Mouse (Mus musculus) spleen, adult 12 weeks (tissue): ENCODE measurements around the gene Lonrf3.

Source experiments
- DNase-seq: peaks from one replicate; pipeline ENCODE4 v3.0.0; 2022; ENCODE audit warnings: low spot score

Gene Lonrf3

DNA sequence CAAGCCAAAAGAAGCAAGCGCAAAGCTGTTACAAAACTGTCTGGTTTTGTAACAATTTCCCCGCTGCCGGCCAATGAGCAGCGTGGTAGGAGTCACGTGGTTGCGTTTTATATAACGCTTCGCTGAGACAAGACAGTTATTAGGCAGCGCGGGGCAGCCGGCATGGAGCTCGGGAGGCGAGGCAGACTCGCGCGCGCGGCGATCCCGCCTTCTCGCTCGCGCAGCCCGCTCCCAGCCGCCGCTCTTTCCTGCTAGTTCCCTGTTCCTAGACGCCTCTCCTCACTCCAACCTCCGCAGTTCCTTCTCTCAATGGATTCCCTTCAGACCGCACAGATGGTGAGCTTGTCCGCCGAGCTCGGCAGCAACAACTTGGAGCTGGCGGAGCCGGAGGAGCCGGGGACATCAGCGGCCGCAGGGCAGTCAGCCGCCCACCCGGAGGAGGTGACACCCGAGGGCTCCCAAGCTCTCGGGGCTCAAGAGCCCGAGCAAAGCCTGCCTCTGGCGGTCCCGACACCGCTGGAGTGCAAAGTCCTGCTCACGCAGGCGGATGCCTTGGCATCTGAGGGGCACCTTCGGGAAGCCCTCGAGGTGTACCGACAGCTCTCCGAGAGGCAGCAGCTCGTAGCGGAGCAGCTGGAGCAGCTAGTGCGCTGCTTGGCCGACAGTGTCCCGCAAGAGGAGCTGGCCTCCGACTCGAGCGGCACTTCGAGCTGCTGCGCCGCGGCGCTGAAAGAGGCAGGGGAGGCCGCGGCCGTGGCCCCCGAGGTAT lies at the start of gene Lonrf3:
Gene Lonrf3, plus strand, starts transcription at position 83 of the 769 bp plus-strand sequence.
- no peak for DNase-seq

- DNase-seq, result no peak
Measured at GRCm38 (mm10) chrX:36278750-36279149, 49.4 kb upstream of the Lonrf3 start.

DNA sequence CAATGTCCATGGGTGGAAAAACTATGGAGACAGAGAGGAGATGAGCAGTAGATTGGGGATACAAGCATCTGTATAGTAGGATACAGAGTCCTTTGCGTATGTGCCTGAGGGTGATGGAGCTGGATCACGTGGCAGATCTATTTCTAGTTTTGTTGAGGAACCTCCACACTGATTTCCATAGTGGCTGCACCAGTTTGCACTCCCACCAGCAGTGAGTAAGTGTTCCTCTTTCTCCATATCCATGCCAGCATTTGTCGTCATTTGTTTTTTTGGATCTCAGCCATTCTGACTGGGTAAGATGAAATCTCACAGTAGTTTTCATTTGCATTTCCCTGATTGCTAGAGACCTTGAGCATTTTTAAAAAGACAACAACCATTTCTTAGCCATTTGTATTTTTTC lies 16.7 kb upstream of the Lonrf3 start:
- DNase-seq, result no peak

GRCm38 (mm10) chrX:36327491-36328255 lies 480 bp upstream of the Lonrf3 start:
- DNase-seq, result no peak

- no peak for DNase-seq
Measured at GRCm38 (mm10) chrX:36329040-36329649, 992 bp downstream of the Lonrf3 start.

- no peak for DNase-seq
Measured at GRCm38 (mm10) chrX:36329849-36330411, 1.8 kb downstream of the Lonrf3 start.

GRCm38 (mm10) chrX:36352446-36352845 lies 24.3 kb downstream of the Lonrf3 start:
- no peak for DNase-seq

GRCm38 (mm10) chrX:36385340-36385739 lies 57.2 kb downstream of the Lonrf3 start:
- DNase-seq, result no peak

- DNase-seq, result no peak
Measured at GRCm38 (mm10) chrX:36389971-36390370, 61.8 kb downstream of the Lonrf3 start.

- DNase-seq, result no peak
Measured at GRCm38 (mm10) chrX:36390503-36390902, 62.4 kb downstream of the Lonrf3 start.

- no peak for DNase-seq
Measured at GRCm38 (mm10) chrX:36392672-36393071, 64.5 kb downstream of the Lonrf3 start.

DNA sequence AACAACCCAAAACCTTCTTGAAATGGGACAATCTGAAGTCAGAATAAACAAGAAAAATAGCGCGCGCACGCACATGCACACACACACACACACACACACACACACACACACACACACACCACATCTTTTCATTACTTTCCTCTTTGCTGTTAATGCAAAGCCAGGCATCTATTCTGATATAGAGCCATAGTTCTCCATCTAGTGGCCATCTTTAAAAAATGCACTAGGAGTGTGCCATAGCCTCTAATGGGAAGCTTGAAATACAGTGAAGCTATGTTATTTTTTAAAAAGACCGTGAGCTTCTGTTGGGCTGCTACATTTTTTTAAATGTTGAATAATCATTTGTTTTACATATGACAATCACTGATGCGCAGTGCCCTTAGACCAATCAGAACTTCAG lies 65.1 kb downstream of the Lonrf3 start:
- DNase-seq, result no peak

DNA sequence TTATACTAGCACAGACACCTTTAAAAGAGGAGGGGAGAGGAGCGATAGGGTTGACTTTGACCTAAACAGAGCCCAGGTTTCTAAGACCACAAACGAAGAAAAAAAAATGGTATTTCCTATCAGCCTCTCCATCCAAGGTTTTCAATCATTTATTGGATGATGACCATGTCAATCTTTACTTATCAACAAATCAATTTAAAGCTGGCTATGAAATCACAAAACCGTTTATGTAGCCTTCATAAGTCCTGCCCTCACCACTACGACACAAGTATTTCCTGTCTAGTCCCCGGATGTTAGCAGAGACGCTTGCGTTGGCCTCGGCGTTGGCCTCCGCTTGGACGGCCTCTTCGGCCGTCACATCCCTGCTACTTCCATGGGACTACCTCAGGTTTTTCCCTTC lies 72.8 kb downstream of the Lonrf3 start, which contains the start of gene Gm6268:
Gene Gm6268, plus strand, starts transcription at position 301 of the 400 bp plus-strand sequence.
- no peak for DNase-seq

GRCm38 (mm10) chrX:36402316-36402715 lies 74.2 kb downstream of the Lonrf3 start:
- no peak for DNase-seq
